Mouse (Mus musculus) induced T-regulatory cell, adult 2 months (primary cell): ENCODE results near the gene Gm10142.
"Not testable (repeated sequence)": the region's sequence is repeated elsewhere in the genome, so short reads cannot be mapped to it uniquely, and the experiment has no call there.

Experiments
- DNase-seq: peaks from one replicate; pipeline ENCODE4 v3.0.0-alpha.2; 2012; ENCODE audit warnings: low read depth

Gene Gm10142

DNA sequence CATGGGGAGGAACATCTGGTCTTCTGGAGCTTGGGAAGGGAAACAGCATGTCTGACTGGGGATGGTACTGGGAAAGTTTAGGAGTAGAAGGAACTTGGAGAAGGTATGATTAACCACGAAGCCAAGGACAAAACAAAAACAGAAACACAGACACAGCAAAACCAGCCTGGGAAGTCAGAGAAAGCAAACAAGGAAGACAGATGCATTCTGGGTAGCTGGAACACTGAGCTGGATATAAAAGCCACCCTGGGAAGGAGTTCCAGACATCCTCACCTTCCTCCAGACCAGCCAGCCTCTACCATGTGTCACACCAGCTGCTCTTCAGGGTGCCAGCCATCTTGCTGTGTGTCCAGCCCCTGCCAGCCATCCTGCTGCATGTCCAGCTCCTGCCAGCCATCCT is at the start of gene Gm10142:
TSS of gene Gm10142 (plus strand) at position 301 of the 400 bp plus-strand sequence.
- DNase-seq, result no peak

DNA sequence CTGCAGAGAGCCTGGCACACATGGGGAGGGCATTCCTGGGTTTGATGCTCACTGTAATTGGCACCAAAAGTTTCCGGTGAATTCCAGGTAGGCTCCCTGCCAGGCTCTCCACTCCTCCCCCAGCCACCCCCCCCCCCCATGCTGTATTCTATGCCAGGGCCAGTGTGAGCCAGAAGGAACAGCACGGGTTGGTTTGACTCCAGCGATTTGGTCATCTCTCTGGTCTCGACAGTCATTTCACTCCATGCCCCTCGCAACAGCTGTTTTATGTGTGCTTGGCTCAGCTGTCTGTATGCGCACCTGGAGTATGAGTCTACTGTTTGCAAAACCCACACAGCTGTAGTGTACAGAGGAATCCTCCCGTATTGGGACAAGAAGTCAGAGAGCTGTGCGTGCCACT is 49.3 kb upstream of the Gm10142 start:
- no peak for DNase-seq

DNA sequence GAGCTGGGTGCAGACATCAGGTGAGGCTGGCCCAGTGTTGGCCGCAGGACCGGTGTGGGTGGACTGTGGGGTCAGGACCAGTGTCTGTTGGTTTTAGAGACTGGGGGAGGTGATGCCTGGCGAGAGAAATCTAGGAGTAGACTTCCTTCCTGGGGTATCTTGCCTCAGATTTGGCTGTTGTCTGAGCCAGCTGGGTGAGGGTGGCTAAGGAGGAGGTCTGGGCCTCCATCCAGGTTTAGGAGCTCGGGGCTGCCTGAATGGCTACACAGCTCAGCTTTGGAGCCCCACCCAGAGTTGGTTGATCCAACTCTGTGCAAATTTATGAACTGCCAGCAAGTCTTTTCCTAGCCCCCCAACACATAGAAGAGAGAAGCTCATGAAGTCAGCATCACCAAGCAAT is 48.2 kb upstream of the Gm10142 start:
- no peak for DNase-seq

DNA sequence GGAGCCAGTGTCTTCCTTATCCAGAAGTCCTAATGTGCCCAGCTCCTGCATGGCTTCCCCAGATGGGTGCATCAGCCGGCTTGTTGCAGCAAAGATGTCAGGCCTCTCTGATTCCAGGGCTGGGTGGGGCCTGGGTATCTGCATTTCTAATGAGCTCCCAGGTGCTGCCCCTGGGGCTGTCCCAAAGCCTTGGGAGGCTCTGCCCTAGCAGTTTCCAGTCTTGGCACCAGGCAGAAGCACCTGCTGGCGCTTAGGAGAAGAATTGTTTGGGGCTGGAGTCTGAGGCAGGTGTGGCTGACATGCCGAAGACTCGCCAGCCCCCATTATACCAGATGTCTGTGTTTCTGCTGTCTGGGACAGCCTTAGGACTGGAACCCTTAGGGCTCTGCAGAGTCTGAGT is 44.9 kb upstream of the Gm10142 start:
- DNase-seq, result no peak

DNA sequence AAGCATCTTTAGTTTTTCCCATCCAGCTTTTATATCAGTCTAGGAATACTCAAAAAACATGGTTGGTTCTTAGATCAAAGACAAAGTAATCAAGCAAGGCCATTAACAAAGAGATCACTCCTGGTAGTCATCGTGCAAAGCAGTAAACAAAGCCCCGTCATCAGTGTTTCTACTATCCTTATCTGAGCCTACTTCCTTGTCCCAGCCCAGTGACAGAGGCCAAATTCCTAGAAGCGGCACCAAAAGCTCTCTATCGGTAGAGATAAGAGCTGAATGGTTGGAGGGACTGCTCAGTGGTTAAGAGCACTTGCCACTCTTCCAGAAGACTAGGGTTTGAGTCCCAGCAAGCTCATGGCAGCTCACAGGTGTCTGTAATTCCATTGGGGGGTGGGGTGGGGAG is 44.1 kb upstream of the Gm10142 start:
- DNase-seq, result no peak

DNA sequence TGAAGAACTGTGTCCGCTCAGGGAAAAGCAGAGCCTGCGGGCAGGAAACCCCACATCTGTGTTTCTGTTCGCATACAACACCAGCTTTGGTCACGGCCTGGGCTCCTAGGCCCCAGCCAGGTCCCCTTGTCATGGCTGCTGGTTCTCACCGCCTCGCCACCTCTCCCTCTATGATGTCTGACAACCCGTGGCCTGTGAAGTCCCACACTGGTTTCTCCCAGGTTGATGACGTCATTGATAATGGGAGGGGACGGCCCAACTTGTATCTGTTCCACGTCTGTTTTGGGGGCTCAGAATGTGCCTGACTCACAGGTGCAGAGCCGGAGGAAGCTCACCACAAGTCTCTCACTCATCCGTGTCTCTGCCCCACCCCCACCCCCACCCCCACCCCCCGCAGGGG is 41.8 kb upstream of the Gm10142 start:
- no peak for DNase-seq

DNA sequence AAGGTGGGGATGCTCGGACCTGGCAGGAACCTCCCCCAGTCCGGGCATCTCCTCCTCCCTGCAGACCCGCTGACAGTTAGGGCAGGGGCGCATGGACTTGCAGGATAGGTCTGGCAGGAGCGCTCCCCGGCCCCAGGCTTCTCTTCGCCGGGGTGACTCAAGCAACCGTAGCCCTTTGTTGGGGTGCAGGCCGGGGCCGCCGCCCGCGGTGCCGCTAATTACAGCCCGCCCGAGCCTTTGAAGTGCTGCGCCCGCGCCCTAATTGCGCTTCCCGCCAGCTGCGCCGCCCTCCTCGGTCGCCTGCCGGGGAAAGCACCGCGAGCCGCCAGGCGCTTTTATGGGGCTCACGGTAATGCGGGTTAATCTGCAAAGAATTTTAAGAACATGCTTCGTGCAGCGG is 38.0 kb upstream of the Gm10142 start:
- DNase-seq, result peak; percentile 32

DNA sequence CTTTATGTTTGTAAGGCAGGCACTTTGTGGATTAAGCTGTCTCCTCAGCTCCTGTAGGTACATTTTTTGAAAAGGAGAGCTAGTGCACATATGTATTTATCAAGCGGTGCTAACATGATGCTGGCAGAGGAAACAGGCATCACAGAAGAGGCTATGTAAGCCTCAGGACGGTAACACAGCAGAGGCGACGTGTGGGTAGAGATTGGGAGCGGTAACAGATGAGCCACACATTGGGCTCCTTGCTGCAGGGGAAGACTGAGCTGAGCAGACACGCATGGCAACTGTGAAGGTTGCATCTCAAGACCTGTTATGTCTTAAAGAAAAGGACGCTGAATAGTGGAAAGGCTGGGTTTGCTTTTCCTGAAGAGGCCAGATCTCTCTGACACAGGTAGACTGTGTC is 32.6 kb upstream of the Gm10142 start:
- no peak for DNase-seq

DNA sequence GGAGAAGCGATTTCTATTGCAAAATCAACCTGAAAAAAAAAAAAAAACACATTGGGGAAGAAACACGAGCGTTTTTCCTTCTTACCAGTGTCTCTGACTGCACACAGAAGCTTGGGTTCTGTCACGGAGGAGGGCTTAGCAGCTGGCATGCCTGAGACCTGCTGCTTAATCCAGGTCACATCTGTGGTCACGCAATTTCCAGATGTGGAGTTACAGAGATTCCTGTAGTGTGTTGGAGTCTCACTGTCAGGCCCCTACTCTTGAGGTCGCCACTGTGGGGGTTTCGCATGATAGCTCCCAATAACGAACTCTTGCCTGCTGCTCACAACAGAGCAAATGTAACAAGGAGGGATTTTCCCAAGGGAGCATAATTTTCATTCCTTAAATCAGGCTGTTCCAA is 31.4 kb upstream of the Gm10142 start:
- no peak for DNase-seq

DNA sequence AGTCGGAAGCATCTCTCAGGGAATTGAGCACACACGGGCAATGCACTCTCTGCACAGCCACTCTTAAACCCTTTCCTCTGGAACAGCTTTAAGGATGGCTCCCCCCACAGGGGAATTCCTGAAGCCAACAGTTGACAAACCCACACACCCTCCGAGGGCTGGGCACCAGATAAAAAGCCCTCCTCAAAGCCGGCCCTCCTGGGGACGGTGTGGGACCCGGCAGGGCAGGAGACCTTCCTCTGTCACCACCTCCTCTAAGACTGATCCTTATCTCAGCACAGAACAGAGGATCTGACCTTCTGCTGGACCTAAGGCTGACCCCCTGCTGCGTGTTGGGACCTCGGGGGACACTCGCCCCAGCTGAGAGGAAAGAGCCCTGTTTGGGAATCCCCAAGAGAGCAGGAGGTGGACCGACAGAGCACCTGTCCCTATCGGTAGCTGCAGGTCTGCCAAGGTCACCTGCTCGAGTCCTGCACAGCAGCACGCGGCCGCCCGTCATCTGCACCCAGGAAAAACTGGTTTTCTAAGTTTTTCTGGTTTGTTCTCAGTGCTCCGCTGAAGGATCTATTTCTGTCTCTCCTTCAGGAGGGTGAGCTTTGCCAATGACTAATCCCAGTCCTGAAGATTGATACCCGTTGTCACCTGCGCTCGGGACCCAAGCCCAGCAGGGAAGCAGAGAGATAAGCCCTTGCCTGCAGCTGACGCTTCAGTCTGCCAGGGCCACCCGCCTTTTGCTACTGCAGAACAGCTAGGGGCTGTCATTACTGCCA is 29.5 kb upstream of the Gm10142 start, which contains the start of gene Tspear:
TSS of gene Tspear (plus strand) at position 675 of the 770 bp plus-strand sequence.
- DNase-seq, result no peak

DNA sequence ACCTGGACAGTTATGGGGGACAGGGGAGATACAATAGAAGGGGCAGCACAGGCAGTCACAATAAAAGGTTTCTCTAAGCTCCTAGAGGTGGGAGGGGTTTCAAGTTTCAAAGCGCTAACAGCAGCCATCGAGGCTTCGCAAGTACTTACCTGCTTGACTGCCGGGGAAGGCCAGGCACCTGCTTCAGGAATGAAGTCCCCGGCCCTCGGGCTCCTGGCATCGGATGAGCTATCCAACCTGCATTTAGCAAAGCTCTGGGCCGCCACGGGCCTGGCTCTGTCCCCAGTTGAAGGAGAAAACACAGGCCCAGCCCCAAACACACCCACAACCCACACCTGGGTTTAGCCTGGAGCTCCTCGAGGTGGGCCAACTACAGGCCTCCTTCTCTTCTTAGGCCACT is 28.6 kb upstream of the Gm10142 start:
- no peak for DNase-seq

DNA sequence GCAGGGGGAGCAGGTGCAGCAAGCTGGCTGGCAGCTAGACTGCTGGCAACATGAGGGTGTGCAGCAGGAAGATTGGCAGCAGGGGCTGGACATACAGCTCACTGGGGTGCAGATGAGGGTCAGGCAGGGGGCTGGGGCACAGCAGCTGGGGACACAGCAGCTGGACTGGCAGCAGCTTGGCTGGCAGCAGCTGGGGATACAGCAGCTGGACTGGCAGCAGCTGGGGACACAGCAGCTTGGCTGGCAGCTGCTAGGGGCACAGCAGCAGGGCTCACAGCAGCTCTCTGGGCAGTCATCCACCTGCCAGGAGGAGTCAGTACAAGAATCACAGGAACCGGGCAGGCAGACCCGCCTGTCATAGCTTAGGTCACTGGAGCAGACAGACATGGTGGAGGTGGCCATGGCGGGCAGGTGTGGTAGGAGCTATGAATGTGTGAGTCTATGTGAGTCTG is 25.2 kb upstream of the Gm10142 start, which contains the start of gene Gm19402:
TSS of gene Gm19402 (minus strand) at position 402 of the 452 bp plus-strand sequence.
- DNase-seq, result not testable (repeated sequence)

DNA sequence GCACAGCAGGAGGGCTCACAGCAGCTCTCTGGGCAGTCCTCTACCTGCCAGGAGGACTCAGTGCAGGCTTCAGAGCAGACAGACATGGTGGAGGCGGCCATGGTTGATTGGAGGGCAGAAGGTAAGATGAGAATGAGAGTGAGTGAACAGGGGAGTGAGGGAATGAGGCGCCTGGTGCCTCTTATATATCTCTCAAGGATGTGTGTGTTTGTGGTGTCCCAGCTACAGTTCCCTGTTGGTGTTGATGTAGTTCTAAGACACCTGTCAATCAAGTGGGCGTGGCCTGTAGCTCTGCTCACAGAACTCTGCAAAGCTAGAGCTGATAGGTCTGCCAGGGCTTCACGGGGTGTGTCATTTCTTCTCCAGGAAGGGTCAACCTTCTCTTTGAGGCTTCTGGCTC is 18.5 kb upstream of the Gm10142 start, which contains the start of gene Gm9508:
TSS of gene Gm9508 (minus strand) at position 101 of the 400 bp plus-strand sequence.
- no peak for DNase-seq

DNA sequence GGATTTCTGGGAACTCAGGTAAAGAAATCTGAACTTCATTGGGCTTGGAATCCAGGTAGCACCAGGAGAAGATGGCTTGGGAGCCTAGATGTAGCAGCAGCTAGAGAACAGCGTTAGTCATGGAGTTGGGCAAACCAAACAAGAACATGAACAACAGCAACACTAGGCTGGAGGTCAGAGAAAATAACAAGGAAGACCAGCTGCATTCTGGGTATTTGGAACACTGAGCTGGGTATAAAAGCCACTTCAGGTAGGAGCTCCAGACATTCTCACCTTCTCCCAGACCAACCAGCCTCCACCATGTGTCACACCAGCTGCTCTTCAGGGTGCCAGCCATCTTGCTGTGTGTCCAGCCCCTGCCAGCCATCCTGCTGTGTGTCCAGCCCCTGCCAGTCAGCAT is 9.3 kb upstream of the Gm10142 start, which contains the start of gene Gm10272:
TSS of gene Gm10272 (plus strand) at position 301 of the 400 bp plus-strand sequence.
- DNase-seq, result no peak

DNA sequence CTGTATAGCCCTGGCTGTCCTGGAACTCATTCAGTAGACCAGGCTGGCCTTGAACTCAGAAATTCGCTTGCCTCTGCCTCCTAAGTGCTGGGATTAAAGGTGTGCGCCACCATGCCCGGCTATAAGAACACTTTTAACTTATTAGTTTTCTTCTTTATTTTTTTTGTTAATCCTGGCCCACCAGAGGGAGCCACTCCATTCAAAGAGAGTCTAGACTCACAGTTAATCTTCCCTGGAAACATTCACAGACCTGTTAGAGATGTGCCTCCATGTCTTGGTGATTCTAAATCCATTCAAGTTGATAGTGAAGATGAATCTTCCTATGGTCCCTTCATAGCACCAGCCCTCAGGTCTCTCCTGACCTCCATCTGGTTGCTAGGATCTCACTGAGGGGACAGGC is 5.8 kb upstream of the Gm10142 start:
- no peak for DNase-seq

DNA sequence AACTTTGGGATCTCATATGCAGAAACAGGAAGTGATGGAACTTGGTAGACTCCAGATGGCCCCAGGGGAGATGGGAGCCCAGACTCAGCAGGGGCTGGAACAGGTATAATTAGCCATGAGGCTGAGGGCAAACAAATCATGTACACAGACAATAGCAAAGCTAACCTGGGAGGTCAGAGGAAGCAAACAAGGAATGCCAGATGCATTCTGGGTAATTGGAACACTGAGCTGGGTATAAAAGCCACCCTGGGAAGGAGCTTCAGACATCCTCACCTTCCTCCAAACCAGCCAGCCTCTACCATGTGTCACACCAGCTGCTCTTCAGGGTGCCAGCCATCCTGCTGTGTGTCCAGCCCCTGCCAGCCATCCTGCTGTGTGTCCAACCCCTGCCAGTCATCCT is 4.5 kb upstream of the Gm10142 start, which contains the start of gene Gm10024:
TSS of gene Gm10024 (plus strand) at position 301 of the 400 bp plus-strand sequence.
- not testable (repeated sequence) for DNase-seq

DNA sequence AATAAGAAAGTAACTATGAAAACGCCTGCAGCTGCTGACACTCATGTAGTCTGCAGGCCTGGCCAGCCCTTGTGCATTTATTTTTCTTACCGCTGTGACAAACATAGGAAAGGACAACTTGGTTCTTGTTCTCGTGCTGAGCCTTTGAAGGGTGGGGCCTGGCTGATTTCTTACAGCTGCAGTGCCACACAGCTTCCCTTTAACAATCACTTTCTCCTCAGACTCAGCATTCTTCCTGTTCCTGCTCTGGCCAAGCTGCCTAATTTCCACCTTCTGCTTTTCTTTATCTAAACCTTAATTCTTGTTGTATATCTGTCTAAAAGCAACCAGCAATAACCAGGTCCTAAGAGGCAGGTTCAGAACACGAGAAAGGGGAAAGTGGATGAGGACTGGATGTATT is 1.9 kb upstream of the Gm10142 start:
- DNase-seq, result no peak

DNA sequence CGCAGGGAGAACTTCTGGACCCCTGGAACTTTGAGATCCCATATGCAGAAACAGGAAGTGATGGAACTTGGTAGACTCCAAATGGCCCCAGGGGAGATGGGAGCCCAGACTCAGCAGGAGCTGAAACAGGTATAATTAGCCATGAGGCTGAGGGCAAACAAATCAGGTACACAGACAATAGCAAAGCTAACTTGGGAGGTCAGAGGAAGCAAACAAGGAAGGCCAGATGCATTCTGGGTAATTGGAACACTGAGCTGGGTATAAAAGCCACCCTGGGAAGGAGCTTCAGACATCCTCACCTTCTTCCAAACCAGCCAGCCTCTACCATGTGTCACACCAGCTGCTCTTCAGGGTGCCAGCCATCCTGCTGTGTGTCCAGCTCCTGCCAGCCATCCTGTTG is 4.7 kb downstream of the Gm10142 start, which contains the start of gene Krtap12-1:
TSS of gene Krtap12-1 (plus strand) at position 301 of the 400 bp plus-strand sequence.
- not testable (repeated sequence) for DNase-seq

DNA sequence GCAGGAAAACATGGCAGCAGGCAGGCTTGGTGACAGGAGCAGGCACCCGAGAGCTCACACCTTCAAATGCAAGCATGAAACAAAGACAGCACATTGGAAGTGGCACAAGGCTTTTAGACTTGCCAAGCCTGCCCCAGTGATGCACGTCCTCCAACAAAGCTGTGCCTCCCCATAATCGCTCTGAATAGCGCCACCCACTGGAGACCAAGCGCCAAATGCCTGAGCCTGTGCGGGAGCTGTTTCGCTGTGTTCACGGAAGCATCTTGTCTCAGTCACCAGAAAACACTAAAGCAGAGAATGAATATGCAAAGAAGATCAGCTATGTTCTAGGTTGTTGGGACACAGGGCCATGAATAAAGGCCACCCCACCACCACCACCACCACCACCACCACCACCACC is 9.2 kb downstream of the Gm10142 start:
- peak; percentile 3 for DNase-seq

DNA sequence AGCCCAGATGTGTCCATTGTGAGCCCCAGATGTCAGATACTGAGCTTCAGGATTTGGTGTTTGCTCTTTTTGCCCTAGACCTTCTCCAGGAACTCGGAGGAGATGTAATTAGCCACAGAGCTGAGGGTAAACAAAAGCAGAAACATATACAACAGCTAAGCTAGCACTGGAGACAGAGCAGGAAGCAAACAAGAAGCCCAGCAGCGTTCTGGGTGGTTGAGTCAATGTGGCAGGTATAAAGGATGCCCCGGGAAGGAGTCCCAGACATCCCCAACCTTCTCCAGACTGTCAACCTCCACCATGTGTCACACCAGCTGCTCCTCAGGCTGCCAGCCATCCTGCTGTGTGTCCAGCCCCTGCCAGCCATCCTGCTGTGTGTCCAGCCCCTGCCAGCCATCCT is 10.6 kb downstream of the Gm10142 start, which contains the start of gene Gm10100:
TSS of gene Gm10100 (plus strand) at position 301 of the 400 bp plus-strand sequence.
- DNase-seq, result no peak

DNA sequence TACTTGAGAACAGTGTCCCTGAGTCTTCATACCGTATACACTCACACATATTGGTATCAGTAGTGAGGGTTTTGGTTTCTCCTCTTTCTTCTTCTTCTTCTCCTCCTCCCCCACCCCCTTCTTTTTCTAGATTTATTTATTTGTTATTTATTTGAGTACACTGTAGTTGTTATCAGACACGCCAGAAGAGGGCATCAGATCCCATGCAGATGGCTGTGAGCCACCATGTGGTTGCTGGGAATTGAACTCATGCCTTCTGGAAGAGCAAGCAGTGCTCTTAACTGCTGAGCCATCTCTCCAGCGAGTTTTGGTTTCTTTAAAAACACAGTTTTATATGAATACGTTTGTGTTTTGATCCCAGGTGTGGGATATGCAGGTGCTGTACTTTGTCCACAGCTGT is 12.7 kb downstream of the Gm10142 start:
- DNase-seq, result no peak

DNA sequence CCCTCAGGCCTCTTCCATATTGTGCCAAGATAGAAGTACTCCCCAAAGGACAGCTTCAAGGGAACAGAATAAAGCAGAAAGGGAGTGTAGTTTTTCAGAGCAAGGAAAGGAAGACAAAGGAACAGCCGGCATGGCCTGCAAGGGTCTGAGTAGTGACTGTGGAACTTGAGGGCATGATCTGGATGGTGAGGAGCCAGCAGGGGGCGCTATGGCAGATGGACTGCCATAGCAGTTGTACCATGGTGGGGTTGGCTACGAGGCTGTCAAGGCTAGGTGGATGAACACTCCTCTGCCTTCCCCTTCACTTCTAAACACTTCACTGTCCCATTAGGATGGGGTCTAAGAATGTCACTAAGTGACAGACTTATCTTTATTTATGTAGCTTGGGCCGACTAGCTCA is 13.6 kb downstream of the Gm10142 start:
- peak; percentile 39 for DNase-seq

DNA sequence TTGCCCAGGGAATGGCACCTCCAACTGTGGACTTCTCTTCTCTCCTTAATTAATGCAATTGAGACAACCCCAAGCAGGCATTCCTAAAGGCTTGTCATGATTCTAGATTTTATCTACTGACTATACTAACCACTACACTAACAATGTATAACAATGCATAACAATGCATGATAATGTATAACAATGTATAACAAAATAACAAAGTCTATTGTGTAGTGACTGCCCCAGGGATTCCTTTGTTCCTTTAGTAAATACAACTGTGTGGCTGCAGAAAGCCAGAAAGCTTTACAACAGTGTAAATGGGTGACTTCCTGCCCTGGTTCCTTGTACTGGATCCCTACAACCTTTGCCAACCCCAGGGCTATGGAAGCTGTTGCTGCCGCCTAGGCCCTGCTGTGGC is 20.3 kb downstream of the Gm10142 start:
- no peak for DNase-seq
